Mouse (Mus musculus) large intestine, adult 2 months (tissue): ENCODE measurements at regions not wholly inside any gene's neighbourhood (a gene's known extent, or its start where the extent isn't known, plus 50 kb on each side); places are given as distances from the start of the nearest gene placed in this dataset.

Source experiments
- DNase-seq: peaks from one replicate; pipeline ENCODE4 v3.0.0-alpha.2; 2012; ENCODE audit warnings: low read depth, low spot score
- whole genome bisulfite sequencing: fragments of 180-500 bp; shearing (Covaris S2); methylation state at CpG from one replicate; pipeline ENCODE4 v1.1.7; 2018; 5-methylcytosine and 5-hydroxymethylcytosine counted together

DNA sequence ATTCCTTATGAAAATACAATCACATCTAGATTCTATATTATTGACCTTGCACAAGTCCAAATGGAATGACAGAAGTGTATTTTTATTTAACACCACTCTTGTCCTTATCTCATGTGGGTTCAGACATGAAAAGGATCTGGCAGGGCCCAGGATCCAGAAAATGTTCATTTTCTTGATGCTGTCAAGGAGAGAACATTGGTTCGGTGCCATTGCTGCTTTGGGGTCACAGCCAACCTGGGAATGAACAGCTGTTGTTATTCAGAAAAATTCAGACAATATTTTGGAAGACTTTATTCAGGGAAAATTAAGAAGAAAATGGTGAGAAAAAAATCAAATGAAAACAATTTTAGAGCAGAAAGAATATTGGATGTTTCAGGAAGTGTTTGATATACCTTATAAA lies 590.0 kb downstream of the Iqcm start:
- no peak for DNase-seq
- WGBS = 74% methylated on average over 1 of the region's 1 CpGs

DNA sequence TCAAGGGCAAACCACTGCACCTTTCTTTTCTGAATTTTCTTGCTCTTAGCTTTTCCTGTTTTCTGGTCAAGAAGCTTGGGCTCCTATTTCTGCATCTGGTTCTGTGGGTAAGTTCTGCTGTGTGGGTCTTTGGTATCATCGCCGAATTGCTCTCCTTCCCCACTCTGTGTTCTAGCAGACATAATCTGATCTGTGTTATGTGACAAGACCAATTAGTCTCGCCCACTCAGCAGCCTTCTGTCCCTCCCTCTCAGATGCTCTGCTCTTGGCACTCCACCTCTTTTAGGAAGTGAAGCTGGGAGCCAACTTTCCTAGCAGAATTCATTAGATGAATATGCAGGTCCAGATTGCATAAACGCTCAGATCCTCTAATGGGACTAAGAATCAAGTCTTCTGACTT lies 603.5 kb downstream of the Iqcm start:
- no peak for DNase-seq
- 77% methylated on average over 4 of the region's 4 CpGs for WGBS

DNA sequence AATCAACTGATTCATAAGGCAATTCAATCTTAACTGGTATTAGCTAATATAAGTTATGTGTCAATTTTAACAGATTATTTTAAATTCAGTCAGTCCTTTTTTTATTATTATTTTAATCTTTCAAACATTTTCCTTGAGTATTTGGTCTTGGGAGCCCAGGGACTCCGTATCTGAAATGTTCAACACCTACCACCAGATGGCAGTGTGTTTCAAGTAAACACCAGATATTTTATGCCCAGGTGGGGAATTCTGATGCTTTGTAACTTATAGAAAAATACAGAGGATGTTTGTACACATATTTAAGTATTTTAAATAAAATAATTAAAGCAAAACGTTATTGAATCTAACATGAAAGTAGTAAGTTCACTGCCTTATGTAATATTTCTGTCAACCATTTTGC lies 619.2 kb downstream of the Iqcm start:
- 14% methylated on average over 2 of the region's 2 CpGs for WGBS
- peak; percentile 27 for DNase-seq

DNA sequence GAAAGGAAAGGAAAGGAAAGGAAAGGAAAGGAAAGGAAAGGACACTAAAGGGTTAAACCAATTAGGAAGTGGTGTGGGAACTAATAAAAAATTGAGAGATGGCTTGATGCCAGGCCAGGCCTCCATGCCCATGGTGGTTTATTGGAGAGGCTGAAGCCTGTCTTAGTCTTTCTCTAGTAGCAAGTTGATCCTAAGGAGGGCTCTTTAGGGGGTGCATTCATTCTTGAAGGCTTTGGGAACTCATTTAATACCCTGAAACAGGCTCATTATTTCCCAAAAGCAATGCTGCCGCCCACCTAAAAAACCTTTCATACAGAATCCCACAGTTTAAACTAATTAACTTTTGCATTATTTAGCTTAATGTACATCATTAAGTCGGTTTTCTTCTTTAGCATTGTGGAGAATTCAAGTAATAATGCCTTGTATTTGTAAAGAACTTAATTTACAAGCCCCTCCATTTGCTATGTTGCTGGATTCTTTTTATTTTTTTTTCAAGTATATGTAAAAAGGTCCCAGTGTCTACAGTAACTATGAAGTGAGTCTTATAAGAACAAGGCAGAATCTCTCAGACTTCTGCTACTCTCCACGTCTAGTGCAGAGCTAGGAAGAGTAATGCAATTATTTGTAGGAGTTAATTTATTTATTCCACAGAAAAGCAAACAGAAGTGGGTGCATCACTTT lies 624.3 kb downstream of the Iqcm start:
- 67% methylated on average over 3 of the region's 3 CpGs for WGBS
- DNase-seq = no peak

DNA sequence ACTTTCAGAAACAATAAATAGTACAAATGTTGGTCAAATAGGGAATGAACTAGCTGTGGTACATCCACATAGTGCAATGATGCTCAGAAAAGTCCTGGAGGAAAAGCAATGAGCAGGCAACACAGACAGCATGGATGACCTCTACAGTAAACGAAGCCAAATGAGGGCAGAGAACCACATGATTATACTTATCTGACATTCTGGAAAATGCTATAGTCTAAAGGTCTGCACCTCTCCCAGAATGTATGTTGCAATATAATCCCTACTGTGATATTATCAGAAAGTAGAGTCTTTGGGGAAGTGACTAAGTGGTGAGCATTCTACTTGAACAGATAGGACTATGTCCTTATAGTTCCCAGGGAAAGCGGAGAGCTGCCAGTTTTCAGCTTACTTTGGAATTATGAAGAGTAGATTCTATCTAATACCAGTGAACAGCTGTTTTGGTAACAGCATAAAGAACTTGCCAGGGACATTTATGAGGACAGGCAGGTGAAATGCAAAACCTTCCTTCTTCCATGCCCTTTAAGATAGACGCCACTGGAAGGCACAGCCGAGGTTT lies 672.2 kb downstream of the Iqcm start:
- WGBS = 80% methylated on average over 4 of the region's 4 CpGs
- no peak for DNase-seq

DNA sequence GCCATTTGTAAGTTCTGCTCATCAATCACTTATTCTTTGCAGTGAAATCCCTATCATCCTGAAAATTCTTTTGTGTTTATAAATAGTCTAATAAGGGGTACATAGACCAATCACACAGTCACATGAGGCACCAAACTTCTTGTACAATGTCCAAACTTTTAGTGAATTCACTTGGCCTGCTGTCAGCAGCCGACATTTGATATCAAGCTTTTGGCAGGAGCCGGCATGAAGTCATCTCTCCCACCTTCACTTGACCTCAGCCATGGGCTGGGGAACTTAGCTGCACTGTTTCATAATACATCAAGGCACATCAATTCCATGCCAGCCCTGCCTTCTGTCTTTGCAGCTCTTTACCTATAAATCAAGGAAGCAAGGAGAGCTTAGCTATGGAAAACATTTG lies 679.0 kb downstream of the Iqcm start:
- WGBS = 77% methylated on average over 2 of the region's 2 CpGs
- no peak for DNase-seq

DNA sequence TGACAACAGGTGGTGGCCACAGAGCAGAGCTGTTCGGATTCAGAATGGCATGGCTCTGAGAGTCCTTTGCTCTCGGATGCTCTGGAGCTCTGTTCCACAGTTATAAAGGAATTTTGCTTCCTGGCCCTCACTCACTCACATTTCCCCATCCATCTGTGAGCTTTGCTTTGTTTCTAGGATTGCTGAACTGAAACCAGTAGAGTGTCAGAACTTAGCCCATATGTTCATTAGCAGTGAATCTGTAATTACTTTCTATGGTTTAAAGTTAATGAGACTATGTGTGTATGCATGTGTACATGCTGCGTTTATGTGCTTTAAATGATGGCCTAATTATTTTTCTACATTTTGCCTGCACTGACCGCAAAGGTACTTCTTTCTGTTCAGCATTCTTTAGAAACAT lies 688.7 kb downstream of the Iqcm start:
- DNase-seq = no peak
- WGBS = 75% methylated on average over 4 of the region's 4 CpGs

DNA sequence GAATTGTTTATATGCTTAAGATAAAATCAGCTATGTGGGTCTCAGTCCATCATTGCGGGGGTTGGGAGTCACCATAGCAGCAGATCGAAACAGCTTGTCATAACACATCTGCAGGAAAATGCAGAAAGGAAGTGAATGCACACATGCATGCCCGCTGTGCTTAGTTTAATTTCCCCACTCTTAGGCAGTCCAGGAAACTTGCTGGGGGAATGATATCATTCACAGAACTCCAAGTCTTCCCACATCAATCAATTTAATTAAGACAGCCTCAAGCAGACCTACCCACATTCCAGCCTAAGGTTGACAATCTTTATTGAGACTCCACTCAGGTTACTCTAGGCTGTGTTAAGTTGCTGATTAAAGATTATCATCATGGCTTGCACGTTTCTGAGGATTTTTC lies 700.2 kb downstream of the Iqcm start:
- DNase-seq = no peak
- 23% methylated on average over 4 of the region's 4 CpGs for whole genome bisulfite sequencing

DNA sequence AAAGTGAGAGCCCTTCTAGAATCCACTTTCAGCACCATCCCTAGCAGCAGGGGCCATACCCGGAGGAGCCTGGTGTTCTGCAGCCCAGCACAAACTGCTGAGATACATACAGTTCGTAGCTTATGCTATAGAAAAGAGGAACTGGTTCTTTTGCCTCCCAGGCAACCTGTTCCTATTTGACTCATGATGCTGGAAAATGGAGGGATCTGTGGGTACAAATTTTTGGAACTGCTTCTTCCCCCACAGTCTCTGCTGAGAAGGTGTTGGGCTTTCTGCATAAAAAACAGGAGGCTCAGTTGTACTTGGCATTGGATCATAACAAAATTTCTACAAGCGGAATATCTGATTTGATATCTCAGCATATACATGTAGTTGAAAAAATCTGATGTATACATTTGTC lies 716.7 kb upstream of the Nr3c2 start:
- DNase-seq = no peak
- WGBS = 76% methylated on average over 3 of the region's 3 CpGs

DNA sequence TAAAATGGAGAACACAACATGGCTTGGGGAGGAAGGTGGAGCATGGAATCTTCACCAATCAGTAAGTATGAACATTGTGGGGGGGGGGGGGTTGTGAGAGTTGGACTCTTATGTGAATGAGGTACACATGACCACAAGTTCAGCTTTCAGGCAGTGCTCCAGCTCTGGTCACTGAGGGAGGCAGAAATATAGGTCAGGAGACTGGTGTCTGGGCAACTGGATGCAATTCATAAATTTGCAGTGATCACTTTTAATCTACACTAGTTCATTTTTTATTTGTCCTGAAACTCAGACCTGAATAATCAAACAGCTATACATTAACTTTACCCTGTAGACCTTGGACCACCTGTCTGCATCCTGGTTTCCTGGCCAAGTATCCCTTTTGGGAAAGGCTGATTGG lies 715.4 kb upstream of the Nr3c2 start:
- no peak for DNase-seq

DNA sequence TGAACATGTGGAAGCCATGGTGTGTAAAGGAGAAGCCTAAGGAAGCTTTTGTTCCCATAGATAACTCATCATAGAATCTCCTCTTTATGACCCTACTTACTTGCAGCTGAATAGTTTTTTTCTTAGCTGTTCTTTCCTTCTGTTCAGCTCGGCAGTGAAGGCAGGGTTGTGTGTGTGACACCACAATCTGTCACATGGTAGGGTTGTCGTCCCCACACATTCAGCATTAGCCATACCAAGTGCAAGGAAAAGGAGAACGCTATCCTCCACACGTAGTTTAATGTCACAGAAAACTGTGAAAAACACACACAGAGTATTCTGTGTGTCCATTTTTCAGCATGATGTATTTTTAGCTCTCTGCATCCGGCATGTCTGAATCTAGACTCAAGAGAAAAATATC lies 711.9 kb upstream of the Nr3c2 start:
- 76% methylated on average over 5 of the region's 5 CpGs for WGBS

DNA sequence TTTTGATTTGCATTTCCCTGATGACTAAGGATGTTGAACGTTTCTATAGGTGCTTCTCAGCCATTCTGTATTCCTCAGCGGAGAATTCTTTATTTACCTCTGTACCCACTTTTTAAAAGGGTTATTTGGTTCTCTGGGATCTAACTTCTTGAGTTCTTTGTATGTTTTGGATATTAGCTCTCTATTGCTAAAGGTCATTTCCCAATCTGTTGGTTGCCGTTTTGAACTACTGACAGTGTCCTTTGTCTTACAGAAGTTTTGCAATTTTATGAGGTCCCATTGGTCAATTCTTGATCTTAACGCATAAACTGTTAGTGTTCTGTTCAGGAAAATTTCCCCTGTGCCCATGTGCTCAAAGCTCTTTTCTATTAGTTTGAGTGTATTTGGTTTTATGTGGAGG lies 687.4 kb upstream of the Nr3c2 start:
- DNase-seq = no peak
- WGBS = 64% methylated on average over 4 of the region's 4 CpGs

More for the DNA sequence above, 711.9 kb upstream of the Nr3c2 start:
- DNase-seq = no peak

DNA sequence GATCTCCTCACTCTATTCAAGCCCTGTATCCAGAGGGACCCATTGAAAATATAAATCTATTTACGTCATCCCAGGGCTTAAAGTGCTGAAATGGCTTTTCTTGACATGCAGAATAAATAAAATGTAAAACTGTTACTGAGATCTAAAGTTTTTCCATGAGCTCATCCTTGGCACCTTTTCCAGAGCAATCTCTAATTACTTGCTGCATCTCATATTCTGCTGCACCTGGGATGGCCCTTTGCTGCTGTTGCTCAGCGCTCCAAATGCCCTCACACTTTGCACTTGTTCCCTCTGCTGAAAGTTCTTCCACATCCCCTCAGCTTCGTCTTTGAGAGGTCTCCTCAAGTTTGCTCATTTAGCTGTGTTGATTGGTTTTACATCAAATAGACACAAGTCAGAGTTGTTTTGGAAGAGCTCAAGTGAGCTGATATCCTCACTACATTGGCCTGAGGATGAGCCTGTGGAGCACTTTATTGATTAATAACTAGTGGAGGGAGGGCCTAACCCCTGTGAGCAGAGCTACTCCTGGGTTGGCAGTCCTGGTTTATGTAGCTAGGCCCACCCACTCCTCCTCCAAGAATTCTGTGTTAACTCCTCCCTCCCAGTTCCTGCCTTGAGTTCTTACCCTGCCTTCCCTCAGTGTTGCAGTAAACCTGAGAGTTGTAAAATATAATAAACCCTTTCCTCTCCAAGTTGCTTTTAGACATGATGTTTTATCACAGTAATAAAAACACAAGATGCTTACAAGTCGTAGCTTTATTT lies 681.2 kb upstream of the Nr3c2 start:
- WGBS = 46% methylated on average over 4 of the region's 4 CpGs
- DNase-seq = no peak

DNA sequence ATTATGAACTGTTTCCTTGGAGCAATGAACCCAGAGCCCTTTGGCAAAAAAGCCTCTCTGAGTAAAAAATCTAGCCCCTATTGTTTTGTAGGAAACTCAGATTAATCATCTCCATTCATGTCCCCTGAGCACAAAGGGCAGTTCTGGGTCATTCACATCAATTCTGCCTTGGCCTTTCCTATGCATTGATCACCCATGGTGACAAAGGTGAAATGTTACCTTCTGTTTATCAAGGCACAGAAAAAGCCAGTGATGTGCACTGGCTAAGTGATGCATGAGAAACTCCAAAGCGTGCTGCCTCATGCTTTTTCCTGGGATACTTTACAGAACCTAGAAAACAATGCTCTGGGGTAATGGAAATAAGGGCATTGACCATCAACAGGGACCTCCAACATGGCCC lies 668.4 kb upstream of the Nr3c2 start:
- 75% methylated on average over 1 of the region's 1 CpGs for WGBS
- DNase-seq = no peak

DNA sequence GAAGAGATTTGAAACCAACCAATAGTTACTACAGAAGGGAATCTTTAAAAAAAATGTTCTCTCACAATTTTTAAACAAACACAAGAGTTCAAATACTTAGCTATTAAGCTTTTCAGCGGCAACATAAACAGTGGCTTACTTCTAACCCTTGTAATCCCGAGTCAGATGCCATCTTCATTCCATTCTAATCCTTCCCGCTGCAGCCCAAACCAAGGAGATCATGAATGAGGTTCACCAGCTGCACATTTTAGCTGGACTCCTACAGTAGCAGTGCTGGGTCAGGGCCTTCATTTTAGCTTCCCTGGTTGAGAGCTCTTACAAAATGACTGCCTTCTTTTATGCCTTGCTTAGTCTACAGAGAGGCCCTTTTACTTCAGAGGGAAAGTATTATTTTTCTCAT lies 650.0 kb upstream of the Nr3c2 start:
- no peak for DNase-seq
- WGBS = 61% methylated on average over 3 of the region's 3 CpGs

DNA sequence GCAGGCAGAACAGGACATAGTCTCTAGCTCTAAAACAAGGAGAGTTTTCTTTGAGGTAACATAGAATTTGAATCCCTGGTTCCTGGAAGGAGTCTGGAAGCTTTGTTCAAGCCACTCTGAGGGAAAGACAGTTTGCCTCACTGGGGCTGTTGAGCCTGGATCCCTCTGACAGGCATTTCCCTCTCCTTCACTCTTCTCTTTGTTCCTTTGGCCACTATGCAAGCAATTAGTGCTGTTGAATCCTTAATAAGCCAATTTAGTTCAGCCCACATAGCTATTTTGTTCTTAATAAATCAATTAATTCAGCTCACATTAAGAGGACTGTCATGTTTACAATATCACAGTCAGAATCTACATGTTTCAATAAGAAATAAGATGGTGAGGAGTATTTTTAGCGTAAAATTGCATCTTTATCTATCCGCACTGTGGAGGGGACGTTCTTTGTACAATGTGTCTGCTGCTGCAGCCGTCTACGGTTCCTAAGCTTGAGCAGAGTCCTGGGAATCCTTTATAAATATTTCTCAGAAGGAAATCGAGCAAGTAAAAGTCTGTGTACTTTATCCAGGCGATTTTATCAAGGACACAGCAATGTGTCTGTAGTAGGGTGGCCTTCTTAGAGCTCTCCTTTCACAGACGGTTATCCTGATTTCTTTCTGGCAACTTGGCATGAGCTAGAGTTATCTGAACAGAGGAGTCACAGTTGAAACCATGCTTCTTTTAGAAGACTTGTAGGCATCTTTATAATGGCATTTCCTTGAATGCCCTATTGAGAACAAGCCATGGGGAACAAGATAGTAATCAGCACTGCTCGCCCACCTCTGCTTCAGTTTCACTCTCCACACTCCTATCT lies 646.9 kb upstream of the Nr3c2 start:
- WGBS = 75% methylated on average over 9 of the region's 9 CpGs
- no peak for DNase-seq
